Mouse (Mus musculus): Measurements from ENCODE around the gene Fam196b. TPM values are rescaled to one million over a fixed set of nuclear protein-coding genes. Genes with fewer than 3 reads are reported as not detected.

Fam196b gene
- polyA plus RNA-seq, 1 experiment, result not detected

DNA sequence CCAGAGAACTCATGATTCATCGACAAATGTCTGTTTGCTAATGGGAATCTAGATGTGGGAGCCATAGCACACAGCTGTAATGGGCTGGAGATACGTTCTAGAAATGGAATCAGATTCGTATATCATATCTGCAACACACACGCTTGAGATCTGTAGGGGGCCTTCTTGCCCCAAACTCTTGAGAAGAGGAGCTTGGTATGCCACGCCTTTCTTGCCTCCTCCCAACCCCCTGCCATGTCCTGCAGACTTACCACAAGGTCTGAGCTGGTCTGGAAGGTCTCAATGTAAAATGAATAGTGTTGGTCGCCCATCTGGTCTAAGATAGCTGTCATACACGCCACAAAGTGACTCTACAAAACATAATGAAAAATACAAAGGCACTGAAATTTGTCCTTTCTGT is 2.4 kb upstream of the Fam196b start:
- H3K4me3 ChIP-seq (replicated peaks; ENCODE audit: control insufficient read depth, low read depth, low read length), result no peak overlapping the region
- H3K27ac ChIP-seq (ENCODE audit: control insufficient read depth, insufficient read depth, low read depth, low read length, poor library complexity), result no peak overlapping the region
- H3K4me1 ChIP-seq (ENCODE audit: control insufficient read depth, insufficient read depth, low read length), result peaks cover 2% of the 10 kb centered on the region; the same call in 1 of the 2 replicates
- WGBS, result 68% methylated on average over 7 of the region's 7 CpGs
- no peak for TF ChIP-seq CTCF (IDR thresholded peaks at IDR 0.05; ENCODE audit: control insufficient read depth, insufficient read depth, low read length)
- TF ChIP-seq POLR2A (IDR thresholded peaks at IDR 0.05; ENCODE audit: borderline replicate concordance, control insufficient read depth, low read depth, low read length), result no peak

DNA sequence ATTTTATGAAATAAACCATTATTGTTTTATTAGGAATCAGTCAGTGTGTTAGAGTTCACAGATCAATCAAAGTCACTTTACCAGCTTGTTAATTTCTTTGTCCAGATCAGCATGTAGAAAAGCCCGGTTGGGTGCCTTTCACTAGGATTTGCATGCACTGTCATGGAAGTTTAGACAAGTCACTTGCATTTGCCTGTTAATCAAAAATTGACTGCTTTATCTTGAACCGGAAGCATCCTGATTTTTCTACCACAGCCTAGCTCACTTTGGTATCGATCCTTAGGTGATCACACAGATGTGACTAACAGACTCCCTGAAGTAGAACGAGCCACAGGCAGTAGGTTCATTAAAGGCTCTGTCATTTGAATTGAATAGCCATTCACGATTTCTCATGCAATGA is 761 bp downstream of the Fam196b start:
- 77% methylated on average over 5 of the region's 5 CpGs for WGBS
- Histone ChIP-seq H3K4me1 (ENCODE audit: control insufficient read depth, insufficient read depth, low read length) (peaks cover 2% of the 10 kb centered on the region; the same call in 1 of the 2 replicates), H3K4me3 (replicated peaks; ENCODE audit: control insufficient read depth, low read depth, low read length) (no peak overlapping the region), H3K27ac (ENCODE audit: control insufficient read depth, insufficient read depth, low read depth, low read length, poor library complexity) (no peak overlapping the region)
- no peak for TF ChIP-seq CTCF (IDR thresholded peaks at IDR 0.05; ENCODE audit: control insufficient read depth, insufficient read depth, low read length)
- no peak for TF ChIP-seq POLR2A (IDR thresholded peaks at IDR 0.05; ENCODE audit: borderline replicate concordance, control insufficient read depth, low read depth, low read length)

DNA sequence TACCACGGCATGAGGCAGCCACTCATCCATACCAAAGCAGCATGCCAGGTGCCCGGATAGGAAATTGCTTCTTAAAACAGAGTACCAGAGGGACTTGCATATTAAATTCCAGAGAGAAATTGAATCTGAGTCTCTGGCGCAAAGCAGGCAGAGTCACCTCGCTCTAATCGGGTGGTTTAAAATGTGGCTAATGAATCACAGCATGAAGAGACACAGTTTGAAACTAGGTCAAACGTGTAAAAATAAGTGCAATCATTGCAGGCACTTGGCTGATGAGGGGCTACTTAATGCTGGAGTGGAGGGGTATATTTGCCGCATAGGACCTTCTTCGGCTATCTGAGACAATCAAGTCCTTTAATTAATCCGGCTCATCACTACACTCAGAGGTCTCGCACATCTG is 1.6 kb downstream of the Fam196b start:
- Histone ChIP-seq H3K4me3 (replicated peaks; ENCODE audit: control insufficient read depth, low read depth, low read length) (no peak overlapping the region), H3K27ac (ENCODE audit: control insufficient read depth, insufficient read depth, low read depth, low read length, poor library complexity) (no peak overlapping the region), H3K4me1 (ENCODE audit: control insufficient read depth, insufficient read depth, low read length) (peaks cover 2% of the 10 kb centered on the region; the same call in 1 of the 2 replicates)
- no peak for TF ChIP-seq POLR2A (IDR thresholded peaks at IDR 0.05; ENCODE audit: borderline replicate concordance, control insufficient read depth, low read depth, low read length)
- TF ChIP-seq CTCF (IDR thresholded peaks at IDR 0.05; ENCODE audit: control insufficient read depth, insufficient read depth, low read length), result no peak
- WGBS, result 87% methylated on average over 10 of the region's 10 CpGs

DNA sequence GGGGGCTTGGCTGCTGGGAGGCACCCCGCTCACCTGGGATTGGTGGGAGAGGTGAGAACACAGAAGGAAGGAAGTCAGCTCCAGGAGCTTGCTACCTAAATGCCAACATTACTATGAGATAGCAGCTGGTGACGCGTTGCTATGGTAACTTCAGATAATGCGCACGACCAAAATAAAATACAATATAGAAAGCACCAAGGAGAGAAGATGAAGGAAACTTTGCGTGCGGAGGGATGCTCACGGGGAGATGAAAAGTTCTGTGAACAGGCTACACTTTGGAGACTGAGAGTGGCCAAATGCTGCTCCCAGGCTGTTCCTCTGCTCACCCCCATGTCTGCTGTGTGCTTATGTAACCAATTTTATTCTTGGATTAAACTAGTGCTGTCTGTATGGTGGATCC is 2.4 kb downstream of the Fam196b start:
- no peaks in the 10 kb centered on the region for H3K4me1 ChIP-seq (ENCODE audit: control insufficient read depth, insufficient read depth, low read length)
- 85% methylated on average over 8 of the region's 8 CpGs for WGBS
- no peak overlapping the region for H3K27ac ChIP-seq (ENCODE audit: control insufficient read depth, insufficient read depth, low read depth, low read length, poor library complexity)
- TF ChIP-seq CTCF (IDR thresholded peaks at IDR 0.05; ENCODE audit: control insufficient read depth, insufficient read depth, low read length), result no peak
- TF ChIP-seq POLR2A (IDR thresholded peaks at IDR 0.05; ENCODE audit: borderline replicate concordance, control insufficient read depth, low read depth, low read length), result no peak
- H3K4me3 ChIP-seq (replicated peaks; ENCODE audit: control insufficient read depth, low read depth, low read length), result no peak overlapping the region

DNA sequence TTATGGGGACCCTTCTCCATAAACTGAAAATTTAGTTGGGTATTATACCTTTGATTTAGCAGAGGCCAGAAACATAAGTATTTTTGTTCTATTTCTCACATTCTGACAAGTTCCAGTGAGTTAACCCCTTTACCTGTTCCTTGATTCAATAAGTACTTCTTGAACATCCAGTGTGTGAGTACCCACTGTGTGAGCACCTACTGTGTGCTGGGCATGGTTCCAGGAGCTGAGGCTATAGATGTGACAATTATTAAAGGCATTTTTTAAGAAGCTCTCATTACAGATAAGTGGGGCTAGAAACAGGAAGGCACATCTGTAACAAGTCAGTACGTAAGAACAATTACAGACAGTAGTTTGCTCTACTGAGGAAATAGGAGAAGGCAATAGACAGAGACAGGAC is 4.7 kb downstream of the Fam196b start:
- WGBS, result 80% methylated on average over 1 of the region's 1 CpGs
- Histone ChIP-seq H3K4me3 (replicated peaks; ENCODE audit: control insufficient read depth, low read depth, low read length) (no peak overlapping the region), H3K27ac (ENCODE audit: control insufficient read depth, insufficient read depth, low read depth, low read length, poor library complexity) (no peak overlapping the region), H3K4me1 (ENCODE audit: control insufficient read depth, insufficient read depth, low read length) (no peaks in the 10 kb centered on the region)
- TF ChIP-seq POLR2A (IDR thresholded peaks at IDR 0.05; ENCODE audit: borderline replicate concordance, control insufficient read depth, low read depth, low read length), result no peak
- TF ChIP-seq CTCF (IDR thresholded peaks at IDR 0.05; ENCODE audit: control insufficient read depth, insufficient read depth, low read length), result no peak

DNA sequence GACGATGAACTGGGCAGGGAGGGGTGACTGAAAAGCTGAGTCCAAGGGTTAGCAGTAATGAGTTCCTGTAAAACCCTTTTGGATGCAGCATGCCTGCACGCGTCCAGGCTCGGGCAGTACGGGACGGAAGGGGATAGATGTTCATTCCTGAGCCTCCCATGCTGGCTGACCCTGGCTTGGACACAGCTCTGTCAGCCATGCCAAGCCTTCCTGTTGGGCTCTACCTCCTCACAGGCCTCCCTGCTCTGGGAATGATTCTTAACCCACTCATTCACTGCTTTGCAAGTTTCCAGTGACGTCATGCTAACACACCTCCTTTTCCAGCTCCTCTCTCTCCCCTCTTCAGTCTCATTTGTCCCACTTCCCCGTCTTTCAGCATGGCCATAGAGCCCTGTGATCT is 9.0 kb downstream of the Fam196b start:
- Histone ChIP-seq H3K4me3 (replicated peaks; ENCODE audit: control insufficient read depth, low read depth, low read length) (no peak overlapping the region), H3K27ac (ENCODE audit: control insufficient read depth, insufficient read depth, low read depth, low read length, poor library complexity) (no peak overlapping the region), H3K4me1 (ENCODE audit: control insufficient read depth, insufficient read depth, low read length) (no peaks in the 10 kb centered on the region)
- no peak for TF ChIP-seq POLR2A (IDR thresholded peaks at IDR 0.05; ENCODE audit: borderline replicate concordance, control insufficient read depth, low read depth, low read length)
- TF ChIP-seq CTCF (IDR thresholded peaks at IDR 0.05; ENCODE audit: control insufficient read depth, insufficient read depth, low read length), result no peak
- 90% methylated on average over 8 of the region's 8 CpGs for WGBS

DNA sequence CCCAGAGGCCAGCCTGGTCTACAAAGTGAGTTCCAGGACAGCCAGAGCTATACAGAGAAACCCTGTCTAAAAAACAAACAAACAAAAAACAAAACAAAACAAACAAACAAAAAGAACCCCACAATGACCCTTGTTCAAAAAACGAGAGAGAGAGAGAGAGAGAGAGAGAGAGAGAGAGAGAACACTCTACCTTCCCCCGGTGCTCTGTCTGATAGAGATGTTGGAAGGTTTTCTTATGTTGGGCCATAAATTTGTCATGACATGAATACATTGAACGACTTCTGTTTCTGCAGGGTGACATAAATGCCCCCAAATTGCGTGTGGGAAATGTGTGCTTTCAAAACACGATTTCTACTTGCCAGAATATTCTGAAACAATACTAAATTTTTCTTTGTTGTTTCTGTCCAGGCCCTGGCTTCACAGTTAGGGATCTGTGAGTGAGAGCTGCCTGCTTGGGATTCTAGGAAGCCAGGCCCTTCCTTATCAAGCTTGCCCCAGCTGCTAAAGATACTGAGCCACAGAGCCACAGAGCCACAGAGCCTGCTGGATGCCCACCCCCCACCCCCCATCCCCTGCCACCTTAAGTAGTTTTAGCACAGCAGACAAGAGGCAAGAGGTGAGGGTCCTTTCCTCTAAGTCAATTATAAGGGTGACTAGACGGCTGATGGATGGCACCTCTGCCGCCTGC is 17.9 kb downstream of the Fam196b start:
- Histone ChIP-seq H3K4me3 (replicated peaks; ENCODE audit: control insufficient read depth, low read depth, low read length) (no peak overlapping the region), H3K27ac (ENCODE audit: control insufficient read depth, insufficient read depth, low read depth, low read length, poor library complexity) (no peak overlapping the region), H3K4me1 (ENCODE audit: control insufficient read depth, insufficient read depth, low read length) (no peaks in the 10 kb centered on the region)
- 66% methylated on average over 7 of the region's 7 CpGs for WGBS
- TF ChIP-seq CTCF (IDR thresholded peaks at IDR 0.05; ENCODE audit: control insufficient read depth, insufficient read depth, low read length) (no peak), POLR2A (IDR thresholded peaks at IDR 0.05; ENCODE audit: borderline replicate concordance, control insufficient read depth, low read depth, low read length) (no peak)

DNA sequence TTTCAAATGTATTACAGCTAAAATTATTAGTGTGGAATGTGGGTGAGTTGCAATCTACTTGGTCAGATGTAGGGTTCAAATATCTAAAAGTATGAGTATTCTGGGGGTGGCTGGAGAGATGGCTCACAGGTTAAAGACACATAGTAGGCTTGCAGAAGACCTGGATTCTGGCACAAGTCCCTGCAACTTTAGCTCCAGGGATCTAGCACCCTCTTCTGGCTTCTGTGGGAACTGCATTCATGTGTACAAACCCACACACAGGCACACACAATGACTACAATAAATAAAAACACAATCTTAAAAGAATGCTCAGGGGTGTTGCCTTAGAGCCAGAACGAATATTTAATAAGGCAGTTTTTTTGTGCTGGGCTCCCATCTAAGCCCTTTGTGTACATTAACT is 23.3 kb downstream of the Fam196b start:
- 78% methylated on average over 1 of the region's 1 CpGs for WGBS
- no peak overlapping the region for H3K4me3 ChIP-seq (replicated peaks; ENCODE audit: control insufficient read depth, low read depth, low read length)
- TF ChIP-seq POLR2A (IDR thresholded peaks at IDR 0.05; ENCODE audit: borderline replicate concordance, control insufficient read depth, low read depth, low read length), result no peak
- 0 out of 2 replicates have a peak, but pooled peaks have one; percentile 5 for TF ChIP-seq CTCF (IDR thresholded peaks at IDR 0.05; ENCODE audit: control insufficient read depth, insufficient read depth, low read length)
- H3K27ac ChIP-seq (ENCODE audit: control insufficient read depth, insufficient read depth, low read depth, low read length, poor library complexity), result no peak overlapping the region
- H3K4me1 ChIP-seq (ENCODE audit: control insufficient read depth, insufficient read depth, low read length), result no peaks in the 10 kb centered on the region

DNA sequence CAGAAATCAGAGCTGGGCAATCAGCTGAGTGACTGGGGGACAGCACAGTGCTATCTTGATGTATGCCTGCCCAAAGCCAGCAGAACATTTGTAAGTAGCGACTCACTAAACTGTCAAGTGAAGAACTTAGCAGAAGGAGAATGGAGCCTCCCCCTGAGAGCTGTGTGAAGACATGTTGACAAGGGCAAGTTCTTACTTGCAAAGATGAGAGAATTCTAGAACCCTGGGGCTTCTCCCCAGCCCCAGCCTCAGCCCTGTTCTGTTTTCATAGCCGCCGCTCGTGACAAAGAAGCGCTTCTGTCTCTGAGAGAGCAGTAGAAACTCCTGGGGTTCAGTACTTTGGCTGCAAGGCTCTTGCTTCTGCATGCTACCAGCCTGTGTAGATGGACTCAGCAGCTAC is 25.1 kb downstream of the Fam196b start:
- TF ChIP-seq POLR2A (IDR thresholded peaks at IDR 0.05; ENCODE audit: borderline replicate concordance, control insufficient read depth, low read depth, low read length), result no peak
- no peak for TF ChIP-seq CTCF (IDR thresholded peaks at IDR 0.05; ENCODE audit: control insufficient read depth, insufficient read depth, low read length)
- Histone ChIP-seq H3K4me3 (replicated peaks; ENCODE audit: control insufficient read depth, low read depth, low read length) (no peak overlapping the region), H3K4me1 (ENCODE audit: control insufficient read depth, insufficient read depth, low read length) (no peaks in the 10 kb centered on the region), H3K27ac (ENCODE audit: control insufficient read depth, insufficient read depth, low read depth, low read length, poor library complexity) (no peak overlapping the region)
- 95% methylated on average over 5 of the region's 5 CpGs for WGBS
